Mouse (Mus musculus): Measurements from ENCODE around the gene Slc1a4. TPM values are rescaled to one million over a fixed set of nuclear protein-coding genes. Genes with fewer than 3 reads are reported as not detected.

Gene Slc1a4
- 24.7 and 29.1 TPM in 2 replicates for polyA plus RNA-seq (2016; fragmentation: Nextera tagmentation; extraction: Ambion mirVana)

GRCm38 (mm10) chr11:20332561-20333514 is at the start of gene Slc1a4:
TSS of gene Slc1a4 (minus strand) at chr11:20332713.
- Histone ChIP-seq H3K4me1 (peaks cover 24% of the 10 kb centered on the region), H3K27me3 (no peaks in the 10 kb centered on the region), H3K9ac (peak within 1 kb of the TSS; percentile 79), H3K4me2 (peak within 1 kb of the TSS; percentile 84), H3K27ac (peak within 1 kb of the TSS; percentile 98), H3K36me3 (replicated peaks) (no peaks in the 10 kb centered on the region), H3K4me3 (replicated peaks) (peak within 1 kb of the TSS; percentile 71), H3K9me3 (no peaks in the 10 kb centered on the region)
- under 1% methylated on average over 47 of the region's 48 CpGs for WGBS
- peak; percentile 99 for ATAC-seq (ENCODE audit: low FRiP score)

GRCm38 (mm10) chr11:20380106-20380505 is 47.6 kb upstream of the Slc1a4 start:
- WGBS, result 81% methylated on average over 4 of the region's 4 CpGs
- H3K9me3 ChIP-seq, result 0 out of 2 replicates have a peak, but pooled peaks cover 6% of the 10 kb centered on the region

GRCm38 (mm10) chr11:20376642-20377041 is 44.1 kb upstream of the Slc1a4 start:
- 93% methylated on average over 7 of the region's 7 CpGs for WGBS
- no peak for ATAC-seq (ENCODE audit: low FRiP score)
- no peak overlapping the region for H3K9ac ChIP-seq

More at GRCm38 (mm10) chr11:20380106-20380505, 47.6 kb upstream of the Slc1a4 start:
- no peaks in the 10 kb centered on the region for H3K27me3 ChIP-seq
- no peak overlapping the region for H3K27ac ChIP-seq
- H3K4me2 ChIP-seq, result no peak overlapping the region
- ATAC-seq (ENCODE audit: low FRiP score), result no peak
- no peak overlapping the region for H3K4me3 ChIP-seq (replicated peaks)
- no peaks in the 10 kb centered on the region for H3K36me3 ChIP-seq (replicated peaks)
- H3K9ac ChIP-seq, result no peak overlapping the region
- no peaks in the 10 kb centered on the region for H3K4me1 ChIP-seq

GRCm38 (mm10) chr11:20372616-20373211 is 40.2 kb upstream of the Slc1a4 start:
- Histone ChIP-seq H3K9me3 (no peaks in the 10 kb centered on the region), H3K36me3 (replicated peaks) (no peaks in the 10 kb centered on the region), H3K27ac (no peak overlapping the region), H3K27me3 (no peaks in the 10 kb centered on the region), H3K4me1 (no peaks in the 10 kb centered on the region), H3K4me2 (no peak overlapping the region), H3K4me3 (replicated peaks) (no peak overlapping the region), H3K9ac (no peak overlapping the region)
- 82% methylated on average over 8 of the region's 8 CpGs for WGBS
- ATAC-seq (ENCODE audit: low FRiP score), result no peak

More at GRCm38 (mm10) chr11:20376642-20377041, 44.1 kb upstream of the Slc1a4 start:
- Histone ChIP-seq H3K36me3 (replicated peaks) (no peaks in the 10 kb centered on the region), H3K4me1 (no peaks in the 10 kb centered on the region), H3K4me2 (no peak overlapping the region), H3K9me3 (0 out of 2 replicates have a peak, but pooled peaks cover 6% of the 10 kb centered on the region), H3K4me3 (replicated peaks) (no peak overlapping the region), H3K27ac (no peak overlapping the region), H3K27me3 (no peaks in the 10 kb centered on the region)

GRCm38 (mm10) chr11:20370486-20370885 is 38.0 kb upstream of the Slc1a4 start:
- H3K36me3 ChIP-seq (replicated peaks), result no peaks in the 10 kb centered on the region
- H3K27me3 ChIP-seq, result no peaks in the 10 kb centered on the region
- 81% methylated on average over 2 of the region's 2 CpGs for WGBS
- no peaks in the 10 kb centered on the region for H3K4me1 ChIP-seq
- H3K4me3 ChIP-seq (replicated peaks), result no peak overlapping the region
- no peaks in the 10 kb centered on the region for H3K9me3 ChIP-seq
- ATAC-seq (ENCODE audit: low FRiP score), result no peak
- H3K9ac ChIP-seq, result no peak overlapping the region
- no peak overlapping the region for H3K27ac ChIP-seq
- H3K4me2 ChIP-seq, result no peak overlapping the region

- Histone ChIP-seq H3K27me3 (no peaks in the 10 kb centered on the region), H3K4me1 (no peaks in the 10 kb centered on the region), H3K9ac (no peak overlapping the region), H3K4me2 (no peak overlapping the region), H3K4me3 (replicated peaks) (no peak overlapping the region), H3K9me3 (no peaks in the 10 kb centered on the region), H3K36me3 (replicated peaks) (no peaks in the 10 kb centered on the region), H3K27ac (no peak overlapping the region)
- WGBS, result 86% methylated on average over 1 of the region's 1 CpGs
- no peak for ATAC-seq (ENCODE audit: low FRiP score)
Observed at GRCm38 (mm10) chr11:20366456-20366855, 33.9 kb upstream of the Slc1a4 start.

GRCm38 (mm10) chr11:20361354-20361753 is 28.8 kb upstream of the Slc1a4 start:
- H3K9me3 ChIP-seq, result no peaks in the 10 kb centered on the region
- WGBS, result 70% methylated on average over 3 of the region's 3 CpGs
- no peak overlapping the region for H3K4me3 ChIP-seq (replicated peaks)
- H3K27ac ChIP-seq, result no peak overlapping the region
- H3K36me3 ChIP-seq (replicated peaks), result no peaks in the 10 kb centered on the region
- no peaks in the 10 kb centered on the region for H3K27me3 ChIP-seq
- H3K9ac ChIP-seq, result no peak overlapping the region
- ATAC-seq (ENCODE audit: low FRiP score), result no peak
- H3K4me2 ChIP-seq, result no peak overlapping the region
- H3K4me1 ChIP-seq, result peaks cover 10% of the 10 kb centered on the region

GRCm38 (mm10) chr11:20357684-20358447 is 25.4 kb upstream of the Slc1a4 start:
- Histone ChIP-seq H3K4me3 (replicated peaks) (no peak overlapping the region), H3K9me3 (no peaks in the 10 kb centered on the region), H3K4me1 (peaks cover 10% of the 10 kb centered on the region), H3K36me3 (replicated peaks) (no peaks in the 10 kb centered on the region), H3K4me2 (no peak overlapping the region), H3K9ac (no peak overlapping the region), H3K27me3 (no peaks in the 10 kb centered on the region), H3K27ac (no peak overlapping the region)
- ATAC-seq (ENCODE audit: low FRiP score), result no peak
- WGBS, result 55% methylated on average over 9 of the region's 9 CpGs

- Histone ChIP-seq H3K4me1 (no peaks in the 10 kb centered on the region), H3K4me2 (no peak overlapping the region), H3K9ac (no peak overlapping the region), H3K4me3 (replicated peaks) (no peak overlapping the region), H3K27me3 (no peaks in the 10 kb centered on the region), H3K27ac (no peak overlapping the region), H3K36me3 (replicated peaks) (no peaks in the 10 kb centered on the region), H3K9me3 (no peaks in the 10 kb centered on the region)
- 79% methylated on average over 2 of the region's 2 CpGs for WGBS
- no peak for ATAC-seq (ENCODE audit: low FRiP score)
Observed at GRCm38 (mm10) chr11:20348466-20348865, 16.0 kb upstream of the Slc1a4 start.

GRCm38 (mm10) chr11:20347548-20347947 is 15.0 kb upstream of the Slc1a4 start:
- no peaks in the 10 kb centered on the region for H3K36me3 ChIP-seq (replicated peaks)
- H3K9me3 ChIP-seq, result no peaks in the 10 kb centered on the region
- no peak overlapping the region for H3K4me2 ChIP-seq
- no peak overlapping the region for H3K4me3 ChIP-seq (replicated peaks)
- H3K27ac ChIP-seq, result no peak overlapping the region
- no peaks in the 10 kb centered on the region for H3K27me3 ChIP-seq
- 84% methylated on average over 6 of the region's 6 CpGs for WGBS
- H3K9ac ChIP-seq, result no peak overlapping the region
- ATAC-seq (ENCODE audit: low FRiP score), result no peak
- no peaks in the 10 kb centered on the region for H3K4me1 ChIP-seq

- no peak overlapping the region for H3K4me2 ChIP-seq
- no peak overlapping the region for H3K4me3 ChIP-seq (replicated peaks)
- H3K4me1 ChIP-seq, result no peaks in the 10 kb centered on the region
- H3K27ac ChIP-seq, result no peak overlapping the region
- H3K9ac ChIP-seq, result no peak overlapping the region
- WGBS, result 83% methylated on average over 2 of the region's 2 CpGs
- H3K27me3 ChIP-seq, result no peaks in the 10 kb centered on the region
- ATAC-seq (ENCODE audit: low FRiP score), result no peak
- H3K9me3 ChIP-seq, result no peaks in the 10 kb centered on the region
- H3K36me3 ChIP-seq (replicated peaks), result no peaks in the 10 kb centered on the region
Observed at GRCm38 (mm10) chr11:20346369-20346768, 13.9 kb upstream of the Slc1a4 start.

GRCm38 (mm10) chr11:20343952-20344351 is 11.4 kb upstream of the Slc1a4 start:
- WGBS, result 91% methylated on average over 4 of the region's 4 CpGs
- Histone ChIP-seq H3K4me2 (no peak overlapping the region), H3K4me1 (no peaks in the 10 kb centered on the region), H3K36me3 (replicated peaks) (no peaks in the 10 kb centered on the region), H3K27ac (no peak overlapping the region), H3K4me3 (replicated peaks) (no peak overlapping the region), H3K27me3 (no peaks in the 10 kb centered on the region), H3K9me3 (no peaks in the 10 kb centered on the region), H3K9ac (no peak overlapping the region)
- ATAC-seq (ENCODE audit: low FRiP score), result no peak
